Mouse (Mus musculus): ENCODE measurements at regions not wholly inside any gene's neighbourhood (a gene's known extent, or its start where the extent isn't known, plus 50 kb on each side); places are given as distances from the start of the nearest gene placed in this dataset.
"Not testable (repeated sequence)": the region's sequence is repeated elsewhere in the genome, so short reads cannot be mapped to it uniquely, and the experiment has no call there.

DNA sequence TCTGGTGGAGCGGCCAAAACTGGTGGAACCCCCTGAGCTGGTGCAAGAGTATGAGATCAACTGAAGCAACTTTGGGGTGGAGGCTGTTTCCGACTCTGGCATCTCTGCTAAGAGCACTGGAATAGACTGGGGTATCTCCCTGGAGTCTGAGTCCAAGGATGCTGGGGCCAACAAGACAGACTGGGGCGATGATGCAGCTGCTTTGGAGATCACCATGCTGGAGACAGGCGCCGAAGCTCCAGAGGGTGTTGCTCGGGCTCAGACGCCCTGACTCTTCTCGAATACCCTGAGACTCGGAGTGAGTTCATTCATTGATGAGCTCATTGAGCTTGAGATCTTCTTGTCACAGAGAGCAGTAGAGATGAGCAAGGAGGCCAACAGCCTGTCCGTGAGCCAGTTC is 194.6 kb upstream of the Hsf2 start:
- DNase-seq (ENCODE audit: low spot score in 2 of 2) = peak in 1 of 2 experiments; percentile 22

DNA sequence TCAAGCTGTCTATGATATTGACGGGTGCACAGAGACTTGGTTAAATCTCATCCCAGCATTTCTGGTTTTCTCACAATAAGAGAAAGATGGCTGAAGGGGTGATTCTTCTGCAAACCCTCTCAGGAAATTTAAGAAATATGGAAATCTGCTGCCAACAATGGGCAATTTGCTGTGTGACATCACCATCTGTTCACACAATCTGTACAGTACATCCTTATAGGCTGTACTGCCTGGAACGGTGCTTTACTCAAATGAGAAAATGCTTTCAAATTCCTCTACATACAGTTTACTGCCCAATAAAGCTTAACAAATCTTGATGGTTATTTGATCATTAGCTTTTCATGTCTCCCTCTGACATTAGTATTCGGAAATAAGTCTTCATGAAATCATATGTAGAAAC is 172.4 kb upstream of the Hsf2 start:
- no peak for DNase-seq (ENCODE audit: low spot score in 2 of 2)

DNA sequence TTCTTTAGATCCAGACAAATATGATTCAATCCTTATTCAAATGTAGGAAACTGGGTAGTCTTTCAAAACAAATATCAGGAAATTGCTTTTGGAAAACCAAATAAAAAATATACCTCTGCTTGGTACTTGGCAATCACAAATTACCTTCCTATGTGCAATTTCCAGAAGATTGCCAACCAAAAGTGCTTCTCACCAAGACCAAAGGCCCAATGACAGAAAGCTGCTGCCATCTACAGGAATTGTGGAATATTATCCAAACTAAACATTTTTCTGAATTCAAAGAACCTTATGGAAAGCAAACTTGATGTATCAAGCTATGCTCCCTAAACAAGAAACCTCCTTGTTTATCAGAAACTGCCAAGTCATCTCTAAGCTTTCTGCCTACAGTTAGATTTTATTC is 169.1 kb upstream of the Hsf2 start:
- DNase-seq (ENCODE audit: low spot score in 2 of 2) = no peak

- no peak for DNase-seq (ENCODE audit: low spot score in 2 of 2)
Measured at GRCm38 (mm10) chr10:57319171-57319570, 167.0 kb upstream of the Hsf2 start.

- DNase-seq (ENCODE audit: low spot score in 2 of 2) = no peak
Measured at GRCm38 (mm10) chr10:57322717-57323424, 163.3 kb upstream of the Hsf2 start.

- DNase-seq (ENCODE audit: low spot score in 2 of 2) = no peak
Measured at GRCm38 (mm10) chr10:57324226-57324625, 162.0 kb upstream of the Hsf2 start.

DNA sequence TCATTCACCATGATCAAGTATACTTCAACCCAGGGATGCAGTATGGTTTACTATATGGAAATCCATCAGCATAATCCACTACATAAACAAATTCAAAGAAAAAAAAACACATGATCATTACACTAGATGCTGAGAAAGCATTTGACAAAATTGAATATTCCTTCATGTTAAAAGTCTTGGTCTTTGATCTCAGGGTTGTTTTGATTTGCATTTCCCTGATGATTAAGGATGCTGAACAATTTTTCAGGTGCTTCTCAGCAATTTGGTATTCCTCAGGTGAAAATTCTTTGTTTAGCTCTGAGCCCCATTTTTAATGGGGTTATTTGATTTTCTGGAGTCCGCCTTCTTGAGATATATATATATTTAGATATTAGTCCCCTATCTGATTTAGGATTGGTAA is 123.4 kb upstream of the Hsf2 start:
- not testable (repeated sequence) for DNase-seq (ENCODE audit: low spot score in 2 of 2)

All from urinary bladder, postnatal 36 days (tissue).